Mouse (Mus musculus): ENCODE measurements at regions not wholly inside any gene's neighbourhood (a gene's known extent, or its start where the extent isn't known, plus 50 kb on each side); places are given as distances from the start of the nearest gene placed in this dataset.

GRCm38 (mm10) chr6:51641965-51642364, 118.3 kb downstream of the Snx10 start:
- no peak for DNase-seq

- DNase-seq: no peak
Measured at GRCm38 (mm10) chr6:51648813-51649212, 125.1 kb downstream of the Snx10 start.

GRCm38 (mm10) chr6:51653753-51654152, 130.1 kb downstream of the Snx10 start:
- DNase-seq: no peak

- DNase-seq: no peak
Measured at GRCm38 (mm10) chr6:51654991-51655390, 131.3 kb downstream of the Snx10 start.

- DNase-seq: peak; percentile 14
Measured at GRCm38 (mm10) chr6:51656078-51656477, 132.4 kb downstream of the Snx10 start.

GRCm38 (mm10) chr6:51656883-51657640, 133.4 kb downstream of the Snx10 start:
- no peak for DNase-seq

- no peak for DNase-seq
Measured at GRCm38 (mm10) chr6:51658360-51658759, 134.7 kb downstream of the Snx10 start.

GRCm38 (mm10) chr6:51663178-51663577, 139.5 kb downstream of the Snx10 start:
- no peak for DNase-seq

GRCm38 (mm10) chr6:51664049-51664448, 140.3 kb downstream of the Snx10 start:
- no peak for DNase-seq

GRCm38 (mm10) chr6:51667022-51667421, 143.3 kb downstream of the Snx10 start:
- DNase-seq: no peak

- DNase-seq: no peak
Measured at GRCm38 (mm10) chr6:51675342-51675945, 151.7 kb downstream of the Snx10 start.

- no peak for DNase-seq
Measured at GRCm38 (mm10) chr6:51677162-51677996, 153.7 kb downstream of the Snx10 start.

GRCm38 (mm10) chr6:51678743-51679142, 155.0 kb downstream of the Snx10 start:
- no peak for DNase-seq

GRCm38 (mm10) chr6:51680239-51680857, 156.6 kb downstream of the Snx10 start:
- DNase-seq: no peak

GRCm38 (mm10) chr6:51683131-51683530, 159.4 kb downstream of the Snx10 start:
- DNase-seq: no peak

- no peak for DNase-seq
Measured at GRCm38 (mm10) chr6:51685651-51686287, 162.1 kb downstream of the Snx10 start.

GRCm38 (mm10) chr6:51690795-51691563, 167.3 kb downstream of the Snx10 start:
- peak; percentile 74 for DNase-seq

- no peak for DNase-seq
Measured at GRCm38 (mm10) chr6:51693984-51694383, 170.3 kb downstream of the Snx10 start.

GRCm38 (mm10) chr6:51696396-51696795, 172.7 kb downstream of the Snx10 start:
- DNase-seq: no peak

- no peak for DNase-seq
Measured at GRCm38 (mm10) chr6:51697754-51698153, 174.1 kb downstream of the Snx10 start.

GRCm38 (mm10) chr6:51698244-51698643, 174.5 kb downstream of the Snx10 start:
- DNase-seq: no peak
